Mouse (Mus musculus) megakaryocyte, embryonic 14.5 days (primary cell): ENCODE results near the gene Gm20683.

Experiments
- FLI1 ChIP-seq: IDR thresholded peaks from 2 replicates; pipeline ENCODE4 v1.6.1; 2012; ENCODE audit warnings: low read length, inconsistent platforms, mixed read lengths
- GATA1 ChIP-seq: IDR thresholded peaks from 3 replicates; pipeline ENCODE4 v1.6.1; 2012; ENCODE audit warnings: mixed read lengths, low read length, inconsistent platforms, borderline replicate concordance

DNA sequence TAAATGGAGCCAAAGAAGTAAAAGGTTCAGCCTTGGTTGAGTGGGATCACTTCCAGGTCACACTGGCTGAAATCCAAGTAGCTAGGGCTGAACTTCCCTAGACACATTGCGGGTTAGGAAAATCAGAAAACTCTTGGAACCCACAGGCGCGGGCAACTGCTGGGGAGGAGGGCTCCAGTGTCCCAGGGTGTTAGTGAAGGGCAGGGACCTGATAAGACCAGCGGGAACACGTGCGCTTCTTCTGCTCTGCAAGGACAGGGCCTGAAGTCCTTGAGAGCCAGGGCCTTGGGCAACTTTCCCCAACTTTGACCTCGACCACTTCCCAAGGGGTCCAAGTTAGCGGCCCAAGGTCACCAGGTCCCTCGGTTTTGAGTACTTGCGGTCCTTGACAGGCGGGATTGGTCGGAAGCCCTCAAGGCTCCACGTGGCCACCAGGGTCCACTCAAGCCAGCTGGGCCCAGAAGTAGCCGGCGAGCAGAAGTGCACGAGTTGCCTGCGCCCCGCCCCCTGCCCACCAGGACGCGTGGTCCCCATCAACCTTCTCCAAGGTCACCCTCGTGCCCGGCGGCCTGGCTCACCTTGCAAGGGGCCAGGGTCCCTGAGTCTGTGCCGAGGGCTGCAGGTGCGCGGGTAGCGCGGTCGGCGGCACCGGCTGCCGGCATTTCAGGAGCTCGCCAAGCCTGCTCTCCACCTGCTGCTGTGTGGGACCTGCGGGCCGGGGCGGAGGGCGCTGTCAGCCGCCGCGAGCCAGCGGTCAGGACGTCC is 26.5 kb upstream of the Gm20683 start:
- TF ChIP-seq GATA1 (no peak), FLI1 (no peak)
